Mouse (Mus musculus): ENCODE results near the gene Susd2. TPM values are rescaled to one million over a fixed set of nuclear protein-coding genes. Genes with fewer than 3 reads are reported as not detected.

Gene Susd2
- polyA plus RNA-seq, 1 experiment, result 11.1 TPM

- whole genome bisulfite sequencing, result under 1% methylated on average over 63 of the region's 63 CpGs
- no peak for TF ChIP-seq CTCF (IDR thresholded peaks at IDR 0.05; ENCODE audit: borderline replicate concordance, control insufficient read depth, extremely low read depth, insufficient read depth, low read length, poor library complexity)
- no peak for TF ChIP-seq POLR2A (IDR thresholded peaks at IDR 0.05; ENCODE audit: control insufficient read depth, extremely low read depth, insufficient read depth, low read length, poor library complexity)
- Histone ChIP-seq H3K27me3 (ENCODE audit: control insufficient read depth, insufficient read depth, low read length) (no peaks in the 10 kb centered on the region), H3K36me3 (ENCODE audit: control insufficient read depth, insufficient read depth, low read length) (no peaks in the 10 kb centered on the region), H3K27ac (ENCODE audit: control insufficient read depth, insufficient read depth, low read length) (0 out of 2 replicates have a peak overlapping the region, but pooled peaks have one; percentile 6), H3K4me1 (replicated peaks; ENCODE audit: control insufficient read depth, insufficient read depth, low read length) (peaks cover 21% of the 10 kb centered on the region), H3K4me3 (ENCODE audit: control insufficient read depth, insufficient read depth, low read length) (peak overlapping the region; percentile 61)
- DNase-seq, result peak; percentile 82
Measured at GRCm38 (mm10) chr10:75667115-75667910, 23.5 kb upstream of the Susd2 start.

GRCm38 (mm10) chr10:75666451-75667030, 22.7 kb upstream of the Susd2 start:
- peaks cover 21% of the 10 kb centered on the region for H3K4me1 ChIP-seq (replicated peaks; ENCODE audit: control insufficient read depth, insufficient read depth, low read length)
- H3K27me3 ChIP-seq (ENCODE audit: control insufficient read depth, insufficient read depth, low read length), result no peaks in the 10 kb centered on the region
- no peak overlapping the region for H3K27ac ChIP-seq (ENCODE audit: control insufficient read depth, insufficient read depth, low read length)
- no peak for TF ChIP-seq POLR2A (IDR thresholded peaks at IDR 0.05; ENCODE audit: control insufficient read depth, extremely low read depth, insufficient read depth, low read length, poor library complexity)
- no peak for TF ChIP-seq CTCF (IDR thresholded peaks at IDR 0.05; ENCODE audit: borderline replicate concordance, control insufficient read depth, extremely low read depth, insufficient read depth, low read length, poor library complexity)
- no peaks in the 10 kb centered on the region for H3K36me3 ChIP-seq (ENCODE audit: control insufficient read depth, insufficient read depth, low read length)
- H3K4me3 ChIP-seq (ENCODE audit: control insufficient read depth, insufficient read depth, low read length), result peak overlapping the region; percentile 61
- DNase-seq, result peak; percentile 19
- WGBS, result 23% methylated on average over 4 of the region's 4 CpGs

- no peaks in the 10 kb centered on the region for H3K27me3 ChIP-seq (ENCODE audit: control insufficient read depth, insufficient read depth, low read length)
- no peak overlapping the region for H3K27ac ChIP-seq (ENCODE audit: control insufficient read depth, insufficient read depth, low read length)
- TF ChIP-seq POLR2A (IDR thresholded peaks at IDR 0.05; ENCODE audit: control insufficient read depth, extremely low read depth, insufficient read depth, low read length, poor library complexity), result no peak
- no peak for TF ChIP-seq CTCF (IDR thresholded peaks at IDR 0.05; ENCODE audit: borderline replicate concordance, control insufficient read depth, extremely low read depth, insufficient read depth, low read length, poor library complexity)
- no peak overlapping the region for H3K4me3 ChIP-seq (ENCODE audit: control insufficient read depth, insufficient read depth, low read length)
- H3K36me3 ChIP-seq (ENCODE audit: control insufficient read depth, insufficient read depth, low read length), result no peaks in the 10 kb centered on the region
- H3K4me1 ChIP-seq (replicated peaks; ENCODE audit: control insufficient read depth, insufficient read depth, low read length), result peaks cover 21% of the 10 kb centered on the region
- DNase-seq, result no peak
- WGBS, result 90% methylated on average over 6 of the region's 6 CpGs
Measured at GRCm38 (mm10) chr10:75664673-75665270, 21.0 kb upstream of the Susd2 start.

- peaks cover 7% of the 10 kb centered on the region; the same call in 1 of the 2 replicates for H3K36me3 ChIP-seq (ENCODE audit: control insufficient read depth, insufficient read depth, low read length)
- no peak overlapping the region for H3K4me3 ChIP-seq (ENCODE audit: control insufficient read depth, insufficient read depth, low read length)
- no peaks in the 10 kb centered on the region for H3K27me3 ChIP-seq (ENCODE audit: control insufficient read depth, insufficient read depth, low read length)
- DNase-seq, result no peak
- TF ChIP-seq POLR2A (IDR thresholded peaks at IDR 0.05; ENCODE audit: control insufficient read depth, extremely low read depth, insufficient read depth, low read length, poor library complexity), result no peak
- TF ChIP-seq CTCF (IDR thresholded peaks at IDR 0.05; ENCODE audit: borderline replicate concordance, control insufficient read depth, extremely low read depth, insufficient read depth, low read length, poor library complexity), result no peak
- H3K4me1 ChIP-seq (replicated peaks; ENCODE audit: control insufficient read depth, insufficient read depth, low read length), result peaks cover 13% of the 10 kb centered on the region
- no peak overlapping the region for H3K27ac ChIP-seq (ENCODE audit: control insufficient read depth, insufficient read depth, low read length)
- 95% methylated on average over 4 of the region's 4 CpGs for WGBS
Measured at GRCm38 (mm10) chr10:75662575-75662974, 18.8 kb upstream of the Susd2 start.

GRCm38 (mm10) chr10:75661876-75662275, 18.1 kb upstream of the Susd2 start:
- WGBS, result 97% methylated on average over 3 of the region's 3 CpGs
- H3K4me3 ChIP-seq (ENCODE audit: control insufficient read depth, insufficient read depth, low read length), result no peak overlapping the region
- H3K4me1 ChIP-seq (replicated peaks; ENCODE audit: control insufficient read depth, insufficient read depth, low read length), result peaks cover 10% of the 10 kb centered on the region
- TF ChIP-seq CTCF (IDR thresholded peaks at IDR 0.05; ENCODE audit: borderline replicate concordance, control insufficient read depth, extremely low read depth, insufficient read depth, low read length, poor library complexity) (no peak), POLR2A (IDR thresholded peaks at IDR 0.05; ENCODE audit: control insufficient read depth, extremely low read depth, insufficient read depth, low read length, poor library complexity) (no peak)
- H3K36me3 ChIP-seq (ENCODE audit: control insufficient read depth, insufficient read depth, low read length), result peaks cover 12% of the 10 kb centered on the region
- no peaks in the 10 kb centered on the region for H3K27me3 ChIP-seq (ENCODE audit: control insufficient read depth, insufficient read depth, low read length)
- H3K27ac ChIP-seq (ENCODE audit: control insufficient read depth, insufficient read depth, low read length), result no peak overlapping the region
- no peak for DNase-seq

GRCm38 (mm10) chr10:75661381-75661780, 17.6 kb upstream of the Susd2 start:
- Histone ChIP-seq H3K27me3 (ENCODE audit: control insufficient read depth, insufficient read depth, low read length) (no peaks in the 10 kb centered on the region), H3K4me3 (ENCODE audit: control insufficient read depth, insufficient read depth, low read length) (no peak overlapping the region), H3K36me3 (ENCODE audit: control insufficient read depth, insufficient read depth, low read length) (peaks cover 17% of the 10 kb centered on the region), H3K4me1 (replicated peaks; ENCODE audit: control insufficient read depth, insufficient read depth, low read length) (peaks cover 5% of the 10 kb centered on the region), H3K27ac (ENCODE audit: control insufficient read depth, insufficient read depth, low read length) (no peak overlapping the region)
- no peak for DNase-seq
- 97% methylated on average over 6 of the region's 6 CpGs for WGBS
- TF ChIP-seq CTCF (IDR thresholded peaks at IDR 0.05; ENCODE audit: borderline replicate concordance, control insufficient read depth, extremely low read depth, insufficient read depth, low read length, poor library complexity) (no peak), POLR2A (IDR thresholded peaks at IDR 0.05; ENCODE audit: control insufficient read depth, extremely low read depth, insufficient read depth, low read length, poor library complexity) (no peak)
